Mouse (Mus musculus) mouse embryonic stem cell (cell line): Measurements from ENCODE around the gene Mn1.

Experiments used
- in situ Hi-C, 2 experiments: fragments of 300-500 bp; cut with MboI; formaldehyde crosslinking; loops; 1 replicate in 1 of 2; 3 replicates in 1 of 2; pipeline ENCODE4 v1.14.3; 2019 to 2020; ENCODE audit warnings: low sequenced_read_pairs in 2 of 2, low pct_unique_long_range_greater_than_20kb in 1 of 2, mixed read lengths in 1 of 2; ENCODE audit not compliant: unreplicated experiment in 1 of 2

Gene Mn1

DNA sequence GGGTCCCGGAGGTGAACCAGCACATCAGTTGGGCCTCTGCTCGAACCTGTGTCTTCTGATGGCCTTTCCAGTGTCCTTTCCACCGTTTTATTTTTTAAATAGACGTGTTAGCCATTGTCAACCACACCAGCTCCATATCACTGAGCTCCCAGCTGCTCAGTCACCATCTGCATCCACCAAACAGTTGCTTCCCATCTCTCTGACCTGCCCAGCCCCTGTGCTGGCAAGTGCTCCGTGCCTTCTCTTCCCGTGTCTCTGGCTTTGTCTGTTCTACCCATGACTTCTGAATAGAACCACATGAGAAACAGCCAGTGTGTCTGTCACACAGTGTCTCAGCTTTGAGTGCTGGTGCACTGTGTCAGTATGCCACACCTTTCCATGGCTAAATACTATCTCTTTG is 12.4 kb upstream of the Mn1 start:
- in situ Hi-C loops: no loop called here

DNA sequence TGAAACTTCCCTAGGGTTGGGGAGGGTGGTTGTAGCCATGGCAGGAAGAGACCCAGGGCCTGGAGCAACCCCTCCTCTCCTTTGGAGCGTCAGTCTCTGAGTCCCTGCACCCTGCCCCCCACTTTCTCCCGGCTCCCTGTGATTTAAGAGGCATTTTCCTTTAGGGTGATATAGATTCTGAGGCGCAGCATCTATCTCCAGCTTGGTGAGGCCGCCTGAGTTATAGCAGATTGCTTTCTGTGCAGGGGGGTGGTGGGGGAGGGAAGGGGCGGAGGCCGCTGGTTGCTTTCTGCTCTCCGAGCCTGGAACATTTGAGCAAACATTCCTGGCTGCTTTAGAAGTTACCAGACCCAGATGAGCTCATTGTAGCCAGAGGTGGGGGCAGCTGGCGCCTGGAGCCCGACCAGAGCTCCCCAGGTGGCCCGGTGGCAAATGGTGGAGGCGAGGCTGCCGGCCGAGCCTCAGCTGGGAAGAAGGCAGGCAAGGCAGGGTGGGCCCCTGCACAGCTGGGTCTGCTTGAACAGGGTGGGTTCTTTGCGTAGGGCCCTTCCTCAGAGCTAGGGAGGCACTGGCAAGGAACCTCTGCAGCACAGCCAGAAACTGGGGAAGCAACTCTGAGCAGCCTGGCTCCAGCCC is 8.6 kb upstream of the Mn1 start:
- in situ Hi-C loops: no loop called here

DNA sequence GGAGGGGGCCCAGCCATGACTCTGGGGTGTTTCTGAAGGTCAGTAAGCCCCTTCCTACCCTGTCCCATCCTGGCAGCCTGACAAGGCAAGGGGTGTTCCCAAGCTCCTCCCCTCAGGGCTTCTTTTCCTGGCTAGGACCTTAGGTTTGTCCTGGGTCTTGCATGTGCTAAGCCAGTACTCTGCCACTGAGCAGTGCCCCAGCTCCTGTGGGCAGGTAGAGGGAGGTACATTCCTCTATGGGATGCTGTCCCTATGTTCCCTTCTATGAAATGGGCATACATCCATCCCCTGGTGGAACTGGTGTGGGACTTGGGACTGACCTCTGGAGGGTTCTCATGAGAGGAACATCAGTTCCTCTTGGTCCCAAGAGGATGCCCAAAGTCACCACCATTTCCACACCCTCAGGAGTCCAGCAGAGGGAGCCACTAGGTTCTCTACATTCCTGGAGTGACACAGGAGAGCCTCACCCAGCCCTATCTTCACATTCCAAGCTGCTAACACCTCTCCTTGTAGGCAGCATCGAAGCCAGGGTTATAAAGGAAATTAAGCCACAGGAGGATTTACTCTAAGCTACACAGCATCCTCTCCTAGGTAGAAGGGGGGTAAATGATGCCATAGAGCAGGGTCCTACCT is 7.6 kb upstream of the Mn1 start:
- in situ Hi-C loops: no loop called here

DNA sequence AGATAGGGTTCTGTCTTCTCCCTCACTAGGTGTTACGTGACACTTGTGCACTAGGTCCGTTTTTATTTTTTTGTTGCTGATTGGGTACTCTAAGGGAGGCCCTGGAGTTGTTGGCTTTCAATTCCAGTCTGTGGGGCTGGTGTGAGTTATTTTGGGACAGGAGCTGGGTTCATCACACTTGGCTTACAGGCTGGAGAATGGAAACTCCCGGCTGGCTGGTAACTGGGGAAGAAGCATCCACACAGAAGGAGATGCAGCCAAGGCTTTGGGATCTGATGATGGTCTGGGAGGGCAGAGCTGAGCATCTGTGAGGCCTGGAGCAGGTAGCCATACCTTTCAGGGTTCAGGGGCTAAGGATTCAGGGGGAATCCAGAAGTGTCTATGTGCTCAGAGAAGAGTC is 6.5 kb upstream of the Mn1 start:
- in situ Hi-C loops: no loop called here

DNA sequence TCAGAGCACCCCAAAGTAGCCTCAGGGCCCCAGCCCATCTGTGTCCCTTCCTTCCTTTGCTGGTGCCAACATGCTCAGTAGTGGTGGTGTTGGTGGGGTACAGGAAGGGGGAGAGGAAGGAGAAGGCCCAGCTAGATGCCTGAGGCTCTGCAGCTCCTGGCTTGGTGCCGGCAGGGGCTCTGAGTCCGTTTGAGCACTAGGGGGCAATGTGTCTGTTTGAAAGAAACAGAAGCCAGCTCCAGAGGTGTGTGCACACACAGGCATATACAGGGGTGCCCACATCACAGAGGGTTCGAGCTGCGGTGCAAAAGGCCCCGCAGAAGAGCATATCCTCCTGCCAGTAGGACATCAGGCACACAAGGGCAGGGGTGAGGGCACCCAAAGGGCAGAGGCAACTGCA is 3.0 kb upstream of the Mn1 start:
- in situ Hi-C loops: no loop called here

DNA sequence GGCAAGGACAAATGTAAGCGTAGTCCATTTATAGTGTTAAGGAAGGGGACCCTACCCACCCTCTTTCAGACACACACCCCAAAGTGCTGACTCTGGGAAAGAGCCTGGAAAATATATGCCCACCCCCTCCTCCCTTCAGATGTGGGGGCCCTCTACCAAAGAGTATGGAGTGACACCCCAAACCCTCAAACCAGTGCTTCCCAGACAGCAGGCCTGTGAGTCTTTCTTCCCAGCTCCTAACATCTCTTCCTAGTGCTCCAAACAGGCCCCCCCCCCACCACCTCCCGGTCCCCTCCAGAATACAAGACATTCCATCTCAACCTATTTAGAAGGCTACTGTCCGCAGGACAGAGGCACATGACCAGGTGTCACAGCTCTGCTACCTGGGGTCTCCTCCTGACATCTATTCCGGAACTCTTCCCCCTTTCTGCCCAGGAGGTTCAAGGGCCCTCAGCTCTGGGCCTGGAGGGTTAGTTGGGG is 2.4 kb upstream of the Mn1 start:
- in situ Hi-C loops: no loop called here

DNA sequence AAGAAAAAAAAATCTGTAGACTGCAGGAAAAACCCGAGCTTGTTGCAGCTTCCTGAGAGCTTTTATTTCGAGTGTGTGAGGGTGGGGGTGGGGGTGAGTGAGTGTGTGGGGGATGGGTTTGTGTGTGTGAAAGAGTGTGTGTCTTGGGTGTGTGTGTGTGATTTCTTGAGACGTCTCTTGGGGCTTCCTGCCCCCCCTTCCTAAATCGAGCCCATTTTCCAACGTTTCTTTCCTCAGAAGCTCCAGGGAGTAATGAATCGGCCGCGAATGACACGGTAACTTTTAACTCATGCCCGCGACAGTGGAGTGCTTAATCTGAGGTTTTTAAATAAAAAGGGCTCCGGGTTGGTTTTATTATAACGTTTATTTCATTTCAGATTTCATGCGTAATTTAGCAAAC is 1.6 kb upstream of the Mn1 start:
- in situ Hi-C loops: no loop called here

DNA sequence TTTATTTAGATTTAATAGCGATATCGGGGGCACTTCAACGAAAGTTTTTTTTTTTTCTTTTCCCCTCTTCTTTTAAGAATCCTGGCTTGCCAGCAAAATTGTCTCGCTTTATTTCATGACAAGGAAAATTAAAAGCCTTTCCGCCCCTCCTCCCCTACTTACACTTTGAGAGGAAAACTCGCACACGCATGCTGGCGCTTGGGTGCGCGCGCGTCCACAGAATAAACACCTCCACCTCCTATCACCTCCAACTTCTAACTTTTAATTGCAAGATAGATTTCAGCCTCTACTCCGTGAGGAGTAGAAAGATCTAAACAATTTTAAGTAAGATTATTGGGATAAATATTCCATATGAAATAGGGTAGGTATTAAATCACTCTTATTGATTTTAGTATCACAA is 1.1 kb upstream of the Mn1 start:
- in situ Hi-C loops: no loop called here

DNA sequence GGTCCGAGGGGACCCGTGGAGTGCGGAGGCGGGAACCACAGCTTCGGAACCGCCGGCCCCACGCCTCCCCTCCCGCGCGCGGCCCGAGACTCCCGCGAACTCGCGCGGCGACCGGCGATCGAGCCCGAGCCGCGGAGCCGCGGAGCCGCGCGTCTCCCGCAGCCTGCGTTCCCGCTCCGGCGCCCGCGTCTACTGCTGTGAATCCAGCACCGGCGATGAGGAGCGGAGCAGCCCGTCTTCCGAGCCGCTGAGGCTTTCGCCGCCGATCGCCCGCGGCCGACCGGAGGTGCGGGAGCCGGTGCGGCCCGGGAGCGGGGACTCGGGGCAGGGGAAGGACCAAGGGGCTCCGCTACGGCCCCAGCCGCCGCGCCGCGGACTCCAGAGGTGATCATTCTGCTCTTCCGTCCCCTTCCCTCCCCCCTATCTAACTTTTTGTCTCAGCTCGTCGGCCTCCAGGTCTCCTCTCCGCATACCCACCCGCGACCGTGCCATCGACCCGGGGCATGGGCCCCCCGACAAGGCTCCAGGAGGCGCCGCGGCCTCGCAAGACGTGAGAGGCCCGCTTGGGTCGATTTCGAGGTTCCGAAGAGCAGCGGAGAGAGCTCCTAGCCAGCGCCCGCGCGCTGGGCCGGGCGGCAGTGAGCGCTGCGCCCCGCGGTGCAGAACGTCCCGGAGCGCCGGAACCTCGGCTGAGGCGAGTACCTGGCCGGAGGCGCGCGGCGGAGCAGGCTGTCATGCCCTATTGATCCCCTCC is 393 bp downstream of the Mn1 start:
- in situ Hi-C loops: no loop called here

DNA sequence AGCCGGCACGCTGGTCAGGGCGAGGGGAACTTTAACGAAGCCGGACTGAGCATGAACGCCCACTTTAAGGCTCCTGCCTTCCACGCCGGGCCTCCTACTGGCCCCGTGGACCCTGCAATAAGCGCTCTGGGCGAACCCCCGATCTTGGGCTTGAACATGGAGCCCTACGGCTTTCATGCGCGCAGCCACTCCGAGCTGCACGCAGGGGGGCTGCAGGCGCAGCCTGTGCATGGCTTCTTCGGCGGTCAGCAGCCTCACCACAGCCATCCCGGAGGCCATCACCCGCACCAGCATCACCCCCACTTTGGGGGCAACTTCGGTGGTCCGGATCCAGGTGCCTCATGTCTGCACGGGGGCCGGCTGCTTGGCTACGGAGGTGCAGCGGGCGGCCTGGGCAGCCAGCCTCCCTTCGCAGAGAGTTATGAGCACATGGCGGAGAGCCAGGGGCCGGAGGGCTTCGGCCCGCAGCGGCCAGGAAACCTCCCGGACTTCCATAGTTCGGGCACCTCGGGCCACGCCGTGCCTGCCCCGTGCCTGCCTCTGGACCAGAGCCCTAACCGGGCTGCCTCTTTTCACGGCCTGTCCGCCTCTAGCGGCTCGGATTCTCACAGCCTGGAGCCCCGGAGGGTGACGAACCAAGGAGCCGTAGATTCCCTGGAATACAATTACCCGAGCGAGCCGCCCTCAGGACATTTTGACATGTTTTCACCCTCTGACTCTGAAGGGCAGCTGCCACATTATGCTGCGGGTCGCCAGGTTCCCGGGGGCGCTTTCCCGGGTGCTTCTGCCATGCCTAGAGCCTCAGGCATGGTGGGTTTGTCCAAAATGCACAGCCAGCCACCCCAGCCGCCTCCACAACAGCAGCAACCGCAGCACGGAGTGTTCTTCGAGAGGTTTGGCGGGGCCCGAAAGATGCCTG is 1.3 kb downstream of the Mn1 start:
- in situ Hi-C loops: no loop called here

DNA sequence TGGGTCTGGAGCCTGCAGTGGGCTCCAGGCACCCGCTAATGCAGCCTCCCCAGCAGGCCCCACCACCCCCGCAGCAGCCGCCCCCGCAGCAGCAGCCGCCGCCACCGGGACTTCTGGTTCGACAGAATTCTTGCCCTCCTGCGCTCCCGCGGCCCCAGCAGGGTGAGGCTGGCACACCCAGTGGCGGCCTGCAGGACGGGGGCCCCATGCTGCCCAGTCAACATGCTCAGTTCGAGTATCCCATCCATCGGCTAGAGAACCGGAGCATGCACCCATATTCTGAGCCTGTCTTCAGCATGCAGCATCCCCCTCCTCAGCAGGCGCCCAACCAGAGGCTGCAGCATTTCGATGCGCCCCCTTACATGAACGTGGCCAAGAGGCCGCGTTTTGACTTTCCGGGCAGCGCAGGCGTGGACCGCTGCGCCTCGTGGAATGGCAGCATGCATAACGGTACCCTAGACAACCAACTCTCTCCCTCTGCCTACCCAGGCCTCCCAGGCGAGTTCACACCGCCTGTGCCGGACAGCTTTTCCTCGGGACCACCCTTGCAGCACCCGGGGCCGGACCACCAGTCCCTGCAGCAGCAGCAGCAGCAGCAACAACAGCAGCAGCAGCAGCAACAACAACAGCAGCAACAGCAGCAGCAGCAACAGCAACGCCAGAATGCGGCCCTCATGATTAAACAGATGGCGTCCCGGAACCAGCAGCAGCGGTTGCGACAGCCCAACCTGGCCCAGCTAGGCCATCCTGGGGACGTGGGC is 2.1 kb downstream of the Mn1 start:
- in situ Hi-C loops: no loop called here

DNA sequence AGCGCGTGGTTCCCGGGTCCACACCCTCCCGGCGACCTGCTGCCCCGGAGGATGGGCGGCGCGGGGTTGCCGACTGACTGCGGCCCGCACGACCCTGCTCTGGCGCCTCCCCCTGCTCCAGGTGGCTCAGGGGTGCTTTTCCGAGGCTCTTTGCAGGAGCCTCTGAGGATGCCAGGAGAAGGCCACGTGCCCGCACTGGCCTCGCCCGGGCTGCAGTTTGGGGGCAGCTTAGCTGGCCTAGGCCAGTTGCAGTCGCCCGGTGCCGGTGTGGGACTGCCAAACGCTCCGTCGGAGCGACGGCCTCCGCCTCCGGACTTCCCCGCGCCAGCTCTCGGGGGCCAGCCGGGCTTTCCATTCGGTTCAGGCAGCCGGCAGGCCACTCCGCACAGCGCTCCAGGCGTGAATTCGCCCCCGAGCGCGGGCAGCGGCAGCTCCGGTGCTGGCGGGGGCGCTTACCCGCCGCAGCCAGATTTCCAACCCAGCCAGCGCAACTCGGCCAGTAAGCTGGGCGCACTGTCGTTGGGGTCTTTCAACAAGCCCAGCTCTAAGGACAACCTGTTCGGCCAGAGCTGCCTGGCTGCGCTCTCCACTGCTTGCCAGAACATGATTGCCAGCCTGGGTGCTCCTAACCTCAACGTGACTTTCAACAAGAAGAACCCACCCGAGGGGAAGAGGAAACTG is 3.0 kb downstream of the Mn1 start:
- in situ Hi-C loops: no loop called here

DNA sequence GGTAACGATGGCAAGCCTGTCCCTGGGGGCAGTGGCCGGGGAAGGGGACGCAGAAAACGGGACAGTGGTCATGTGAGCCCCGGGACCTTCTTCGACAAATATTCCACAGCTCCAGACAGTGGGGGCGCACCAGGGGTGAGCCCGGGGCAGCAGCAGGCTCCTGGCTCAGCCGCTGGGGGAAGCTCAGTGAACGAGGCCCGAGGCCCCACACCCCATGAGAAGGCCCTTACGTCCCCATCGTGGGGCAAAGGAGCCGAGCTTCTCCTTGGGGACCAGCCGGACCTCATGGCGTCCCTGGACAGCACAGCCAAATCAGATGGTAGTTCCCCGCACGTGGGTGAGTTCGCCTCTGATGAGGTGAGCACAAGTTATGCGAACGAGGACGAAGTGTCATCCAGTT is 3.7 kb downstream of the Mn1 start:
- in situ Hi-C loops: no loop called here

DNA sequence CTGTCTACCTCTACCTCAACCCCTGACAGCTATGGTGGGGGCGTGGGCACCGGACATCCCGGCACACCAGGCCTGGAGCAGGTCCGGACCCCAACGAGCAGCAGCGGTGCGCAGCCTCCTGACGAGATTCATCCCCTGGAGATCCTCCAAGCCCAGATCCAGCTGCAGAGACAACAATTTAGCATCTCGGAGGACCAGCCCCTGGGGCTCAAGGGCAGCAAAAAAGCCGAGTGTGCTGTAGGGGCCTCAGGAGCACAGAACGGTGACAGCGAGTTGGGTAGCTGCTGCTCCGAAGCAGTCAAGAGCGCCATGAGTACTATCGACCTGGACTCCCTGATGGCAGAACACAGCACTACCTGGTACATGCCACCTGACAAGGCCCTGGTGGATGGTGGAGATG is 4.3 kb downstream of the Mn1 start:
- in situ Hi-C loops: no loop called here

DNA sequence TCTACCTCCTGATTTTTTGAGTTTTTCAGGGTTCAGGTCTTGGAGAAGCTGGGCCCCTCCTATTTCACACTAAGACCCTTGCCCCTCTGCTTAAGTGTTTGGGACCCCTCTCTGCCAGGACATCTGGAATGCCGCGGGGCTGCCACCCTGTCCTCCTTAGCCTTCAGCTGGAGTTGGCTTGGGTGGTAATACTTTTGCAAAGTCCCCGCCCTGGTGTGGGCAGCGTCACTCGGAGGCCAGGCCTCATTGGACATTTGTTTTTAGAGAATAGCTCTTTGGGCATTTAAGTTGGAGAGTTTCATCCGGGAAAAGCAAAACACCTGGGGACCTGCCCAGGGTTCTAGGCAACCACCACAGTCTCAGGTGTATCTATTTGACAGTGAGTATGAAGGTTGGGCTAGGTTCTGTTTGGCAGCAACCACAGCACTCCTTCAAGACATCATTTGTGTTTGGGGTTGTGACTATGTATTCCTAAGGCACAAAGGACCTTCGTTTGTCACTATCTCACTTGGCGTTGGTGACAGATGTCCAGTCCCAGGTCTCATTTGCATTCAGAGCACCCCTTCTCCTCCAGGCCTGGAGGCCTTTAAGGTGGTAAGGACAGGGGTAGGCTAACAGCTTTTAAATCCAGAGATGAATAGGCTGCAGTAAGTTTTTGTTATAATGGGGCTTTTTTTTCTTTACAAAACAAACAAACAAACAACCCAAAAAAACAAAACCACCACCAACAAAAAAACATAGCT is 5.1 kb downstream of the Mn1 start:
- in situ Hi-C loops: no loop called here

DNA sequence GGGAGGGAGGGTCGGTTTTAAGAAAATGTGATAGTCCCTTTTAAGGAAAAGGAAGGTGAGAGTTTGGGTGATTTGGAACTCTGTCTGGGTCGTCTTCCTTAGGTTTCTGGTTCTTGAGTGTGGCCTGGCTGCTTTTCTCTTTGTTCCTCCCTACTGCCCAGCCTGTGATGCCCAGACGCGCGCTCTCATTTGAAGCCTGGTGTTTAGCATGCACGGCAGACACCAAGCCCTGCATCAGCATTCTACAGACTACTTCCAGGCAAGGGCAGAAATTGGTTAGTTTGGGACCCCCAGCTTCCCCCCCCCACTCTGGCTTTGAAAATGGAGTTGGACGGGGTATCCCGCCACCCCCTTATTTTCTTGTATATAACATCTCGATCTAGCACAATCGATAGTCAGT is 5.8 kb downstream of the Mn1 start:
- in situ Hi-C loops: no loop called here

DNA sequence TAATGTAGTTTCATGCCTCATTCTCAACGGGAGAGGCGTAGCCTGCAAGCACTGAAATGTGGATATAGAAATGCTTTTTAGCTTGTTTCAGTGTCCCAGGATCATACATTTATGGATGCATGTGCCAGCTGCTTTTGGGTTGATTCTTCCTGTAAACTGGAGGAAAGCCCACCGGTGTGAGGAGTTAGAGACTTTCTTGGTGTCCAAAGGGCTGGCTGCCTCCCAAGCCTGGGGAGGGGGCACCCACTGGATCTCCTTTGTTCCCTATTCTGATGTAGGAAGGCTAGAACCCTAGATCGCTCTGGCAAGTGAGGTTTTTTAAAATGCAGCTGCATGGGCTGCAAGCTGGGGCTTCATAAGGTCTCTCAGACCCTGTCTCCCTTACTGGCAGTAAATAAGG is 6.5 kb downstream of the Mn1 start:
- in situ Hi-C loops: no loop called here
